Mouse (Mus musculus): ENCODE results near the gene Plekhh3.

GRCm38 (mm10) chr11:101188166-101188805 lies 17.1 kb upstream of the Plekhh3 start:
- no peak for TF ChIP-seq CTCF (IDR thresholded peaks at IDR 0.05; ENCODE audit: low read depth)
- no peak for TF ChIP-seq EP300 (optimal IDR thresholded peaks at IDR 0.05)

All from stomach, postnatal 0 days (tissue).